Mouse (Mus musculus): ENCODE results near the gene Dcdc2b.

Gene Dcdc2b

GRCm38 (mm10) chr4:129582251-129582650 lies 31.8 kb downstream of the Dcdc2b start:
- in situ Hi-C loops (cut with MboI, MseI), result no loop called here

GRCm38 (mm10) chr4:129580347-129580746 lies 33.7 kb downstream of the Dcdc2b start:
- in situ Hi-C loops (cut with MboI, MseI), result no loop called here

GRCm38 (mm10) chr4:129578466-129578865 lies 35.6 kb downstream of the Dcdc2b start, which contains the start of gene Fam167b:
Fam167b (minus strand) TSS chr4:129578549.
- in situ Hi-C loops (cut with MboI, MseI), result no loop called here

- in situ Hi-C loops (cut with MboI, MseI), result no loop called here
Observed at GRCm38 (mm10) chr4:129577688-129578087, 36.4 kb downstream of the Dcdc2b start.

DNA sequence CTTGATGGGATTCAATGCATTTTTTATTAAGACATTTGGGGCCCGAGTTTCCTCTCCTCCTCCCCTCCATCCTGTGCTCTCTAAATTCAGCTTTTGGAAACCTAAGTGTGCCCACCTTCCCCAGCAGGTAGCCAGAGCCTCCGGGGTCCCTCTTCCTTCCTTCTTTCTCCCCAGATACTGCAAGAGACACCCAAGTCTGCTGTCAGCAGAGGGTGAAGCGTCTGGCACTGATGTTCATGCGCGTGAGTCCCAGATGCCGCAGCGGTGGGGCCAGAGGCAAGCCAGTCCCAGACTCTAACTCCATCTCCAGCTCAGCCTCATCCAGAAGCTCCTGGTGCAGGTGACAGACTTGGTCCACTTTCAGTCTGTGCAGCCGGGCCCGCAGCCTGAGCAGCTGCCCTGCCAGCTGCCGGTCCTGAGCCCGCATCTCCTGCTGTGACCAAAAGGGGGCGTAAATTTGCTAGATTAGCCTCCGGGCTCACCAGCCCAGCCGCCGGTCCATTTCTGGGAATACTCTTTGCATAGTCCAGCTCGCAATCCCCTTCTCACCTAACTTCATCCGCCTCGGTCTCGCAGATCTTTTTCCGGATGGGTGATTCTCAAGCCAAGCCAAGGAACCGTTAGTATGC lies 37.1 kb downstream of the Dcdc2b start:
- in situ Hi-C loops (cut with MboI, MseI), result no loop called here

GRCm38 (mm10) chr4:129575171-129575844 lies 38.7 kb downstream of the Dcdc2b start:
- in situ Hi-C loops (cut with MboI, MseI), result no loop called here

- in situ Hi-C loops (cut with MboI, MseI), result no loop called here
Observed at GRCm38 (mm10) chr4:129573430-129573829, 40.6 kb downstream of the Dcdc2b start, which contains the start of gene Lck. Lck (minus strand) TSS chr4:129573641.

GRCm38 (mm10) chr4:129573093-129573370 lies 41.0 kb downstream of the Dcdc2b start:
- in situ Hi-C loops (cut with MboI, MseI), result no loop called here

DNA sequence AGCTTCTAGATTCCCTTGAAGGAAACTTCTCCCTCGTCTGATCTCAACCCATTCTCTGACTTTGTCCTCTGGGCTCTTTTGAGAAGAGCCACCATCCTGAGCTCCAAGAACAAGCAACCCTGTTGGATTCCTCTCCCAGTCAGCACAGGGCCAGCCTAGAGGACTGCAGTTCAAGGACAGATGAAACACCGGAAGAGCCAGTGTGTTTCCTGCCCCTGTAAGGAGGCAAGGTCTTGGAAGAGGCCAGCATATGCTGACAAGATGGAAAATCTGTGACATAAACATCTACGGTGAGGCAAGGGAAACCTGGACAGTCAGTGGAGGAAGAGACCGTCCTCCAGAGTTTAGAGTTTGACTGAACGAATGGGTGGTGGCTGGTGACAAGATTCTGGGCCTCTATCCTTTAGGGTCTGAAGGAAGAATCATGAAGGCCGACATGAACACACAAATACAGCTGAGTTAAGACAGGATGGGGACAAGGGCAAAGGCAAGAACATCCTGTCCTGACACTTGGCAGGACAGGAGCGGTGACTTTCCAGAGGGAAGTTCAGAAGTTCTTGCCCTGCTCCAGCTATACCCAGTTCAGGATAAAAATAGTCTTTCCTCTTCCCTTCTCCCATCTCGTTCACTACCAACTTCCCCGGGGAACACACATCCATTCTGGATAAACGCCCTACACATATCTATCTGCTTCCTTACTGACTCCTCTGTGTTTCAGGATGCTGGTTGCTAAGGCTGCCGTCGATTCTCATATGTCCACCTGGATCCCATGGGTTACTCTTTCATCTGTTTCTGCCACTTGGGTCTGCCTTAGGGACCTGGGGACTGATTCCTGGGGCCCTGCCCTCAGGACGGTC lies 41.6 kb downstream of the Dcdc2b start:
- in situ Hi-C loops (cut with MboI, MseI), result no loop called here

DNA sequence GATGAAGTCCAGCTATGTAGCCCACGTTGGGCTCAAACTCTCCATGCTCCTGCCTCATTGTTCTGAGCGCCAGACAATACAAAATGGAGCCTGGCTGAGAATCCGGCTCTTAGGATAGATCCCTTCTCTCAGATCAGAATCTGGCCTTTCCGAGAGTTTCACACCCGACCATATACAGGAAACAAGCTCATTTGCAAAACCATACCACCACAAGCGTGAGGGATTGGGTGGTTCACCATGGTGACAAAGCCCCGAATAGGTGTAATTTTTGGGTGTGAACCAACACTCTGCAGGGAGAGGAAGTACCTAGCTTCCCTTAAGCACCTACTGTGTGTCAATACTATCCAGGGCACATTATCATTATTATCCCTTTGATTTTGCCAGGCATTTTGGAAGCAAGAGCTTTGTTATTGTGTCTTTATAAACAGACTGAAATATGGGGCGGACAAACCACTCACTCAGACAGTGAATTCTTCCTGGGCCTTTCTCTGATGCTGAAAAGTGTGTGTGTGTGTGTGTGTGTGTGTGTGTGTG lies 42.4 kb downstream of the Dcdc2b start:
- in situ Hi-C loops (cut with MboI, MseI), result no loop called here

- in situ Hi-C loops (cut with MboI, MseI), result no loop called here
Observed at GRCm38 (mm10) chr4:129570028-129570427, 44.0 kb downstream of the Dcdc2b start.

- in situ Hi-C loops (cut with MboI, MseI), result loop anchor here (10.0 kb wide), 1 partner anchor 246 kb away; the partner anchor contains the start of gene Ptp4a2
Observed at GRCm38 (mm10) chr4:129568366-129568765, 45.7 kb downstream of the Dcdc2b start.

- in situ Hi-C loops (cut with MboI, MseI), result loop anchor here (10.0 kb wide), 1 partner anchor 250 kb away; the partner anchor contains the start of gene Ptp4a2
Observed at GRCm38 (mm10) chr4:129565139-129565538, 48.9 kb downstream of the Dcdc2b start.

DNA sequence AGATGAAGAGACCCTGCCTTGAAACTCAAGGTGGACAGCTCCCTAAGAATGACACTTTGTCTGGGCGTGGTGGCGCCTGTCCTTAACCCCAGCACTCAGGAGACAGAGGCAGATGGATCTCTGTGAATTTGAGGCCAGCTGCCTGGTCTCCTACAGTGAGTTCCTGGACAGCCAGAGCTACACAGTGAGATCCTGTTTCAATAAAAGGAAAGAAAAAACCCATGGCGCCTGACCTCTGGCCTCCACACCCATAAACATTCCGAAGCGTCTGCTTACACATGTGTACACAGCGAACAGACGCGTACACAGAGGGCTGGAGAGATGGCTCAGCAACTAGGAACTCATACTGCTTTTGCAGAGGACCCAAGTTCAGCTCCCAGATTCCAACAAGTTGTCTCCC lies 50.3 kb downstream of the Dcdc2b start:
- in situ Hi-C loops (cut with MboI, MseI), result loop anchor here (10.0 kb wide), 1 partner anchor 251 kb away; the partner anchor contains the start of gene Ptp4a2

DNA sequence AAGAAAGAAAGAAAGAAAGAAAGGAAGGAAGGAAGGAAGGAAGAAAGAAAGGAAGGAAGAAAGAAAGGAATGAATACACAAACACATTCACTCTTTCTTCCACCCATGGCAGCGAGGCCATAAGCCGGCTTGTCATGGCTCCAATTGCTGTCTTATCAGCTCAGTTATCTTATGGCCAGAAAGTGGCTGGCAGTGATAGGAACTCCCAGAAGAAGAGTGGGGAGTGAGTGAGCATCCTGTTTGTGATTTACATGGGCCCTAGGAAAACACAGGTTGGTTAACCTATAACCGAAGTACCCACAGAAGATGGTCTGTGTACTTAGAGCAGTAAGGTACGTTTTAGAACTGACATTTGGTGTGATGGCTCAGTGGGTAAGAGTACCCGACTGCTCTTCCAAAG lies 52.9 kb downstream of the Dcdc2b start:
- in situ Hi-C loops (cut with MboI, MseI), result loop anchor here (10.0 kb wide), 1 partner anchor 254 kb away; the partner anchor contains the start of gene Ptp4a2
